Mouse (Mus musculus) forebrain, embryonic 10.5 days (tissue): ENCODE results near the gene Rfc2. TPM values are rescaled to one million over a fixed set of nuclear protein-coding genes. Genes with fewer than 3 reads are reported as not detected.

Experiments
- DNase-seq: peaks from one replicate; pipeline ENCODE4 v3.0.0-alpha.2; 2017; ENCODE audit warnings: low spot score; ENCODE audit errors: extremely low spot score
- H3K27ac ChIP-seq: fragments of 300-500 bp; sonication (generic); 2 replicates; pipeline ENCODE4 v1.5.1; 2016; ENCODE audit warnings: mild to moderate bottlenecking
- H3K27me3 ChIP-seq: fragments of 300-500 bp; sonication (generic); 2 replicates; pipeline ENCODE4 v1.6.1; 2016; ENCODE audit warnings: mild to moderate bottlenecking; ENCODE audit not compliant: poor library complexity, severe bottlenecking
- H3K36me3 ChIP-seq: fragments of 300-500 bp; sonication (generic); replicated peaks from 2 replicates; pipeline ENCODE4 v1.6.1; 2016; ENCODE audit warnings: mild to moderate bottlenecking, moderate library complexity
- H3K4me1 ChIP-seq: fragments of 300-500 bp; sonication (generic); 2 replicates; pipeline ENCODE4 v1.6.1; 2016
- H3K4me3 ChIP-seq: fragments of 300-500 bp; sonication (generic); 2 replicates; pipeline ENCODE4 v1.5.1; 2016; ENCODE audit warnings: mild to moderate bottlenecking, moderate library complexity
- H3K9me3 ChIP-seq: fragments of 300-500 bp; sonication (generic); 2 replicates; pipeline ENCODE4 v1.6.1; 2016; ENCODE audit warnings: mild to moderate bottlenecking, moderate library complexity
- WGBS: fragments of 180-500 bp; shearing (Covaris S2); methylation state at CpG from one replicate; pipeline ENCODE4 v1.1.7; 2016; 5-methylcytosine and 5-hydroxymethylcytosine counted together
- polyA plus RNA-seq: library from polyadenylated mRNA; unstranded; fragments of >200 nt; fragmentation: Nextera tagmentation; extraction: Ambion mirVana; gene quantifications from 2 replicates; pipeline ENCODE4 v1.2.1, GENCODE M21; 2016

Rfc2 gene
- polyA plus RNA-seq, 1 experiment from 2014 or later, result 440 TPM

DNA sequence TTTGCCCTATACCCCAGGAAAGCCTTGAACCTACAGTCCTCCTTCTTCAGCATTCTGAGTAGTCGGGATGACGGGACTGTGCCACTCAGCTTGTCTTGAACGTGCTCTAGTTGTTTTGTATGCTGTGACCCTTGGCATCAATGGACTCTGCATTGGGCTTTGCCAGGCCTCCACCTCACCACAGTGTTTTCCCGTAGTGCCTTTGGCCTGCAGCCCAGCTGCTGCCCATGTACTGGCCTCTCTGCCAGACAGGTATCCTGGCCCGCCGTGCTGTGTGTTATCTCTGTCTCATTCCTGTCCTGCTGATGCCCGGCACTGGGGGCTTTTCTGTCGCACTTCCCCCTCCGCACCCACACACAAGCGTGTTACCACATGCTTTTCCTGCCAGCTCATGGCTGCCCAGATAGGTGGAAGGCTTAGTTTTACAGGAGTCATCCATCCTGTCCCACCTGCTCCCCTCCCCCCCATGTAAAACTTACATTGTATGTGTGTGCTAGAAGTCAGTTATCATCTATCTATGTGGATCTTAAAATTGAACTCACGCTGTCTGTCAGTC lies 10.9 kb downstream of the Rfc2 start:
- Histone ChIP-seq H3K27ac (no peak overlapping the region), H3K9me3 (no peaks in the 10 kb centered on the region), H3K27me3 (no peaks in the 10 kb centered on the region), H3K4me1 (no peaks in the 10 kb centered on the region), H3K36me3 (peaks cover 99% of the 10 kb centered on the region), H3K4me3 (no peak overlapping the region)
- WGBS, result 95% methylated on average over 11 of the region's 11 CpGs
- DNase-seq, result no peak

DNA sequence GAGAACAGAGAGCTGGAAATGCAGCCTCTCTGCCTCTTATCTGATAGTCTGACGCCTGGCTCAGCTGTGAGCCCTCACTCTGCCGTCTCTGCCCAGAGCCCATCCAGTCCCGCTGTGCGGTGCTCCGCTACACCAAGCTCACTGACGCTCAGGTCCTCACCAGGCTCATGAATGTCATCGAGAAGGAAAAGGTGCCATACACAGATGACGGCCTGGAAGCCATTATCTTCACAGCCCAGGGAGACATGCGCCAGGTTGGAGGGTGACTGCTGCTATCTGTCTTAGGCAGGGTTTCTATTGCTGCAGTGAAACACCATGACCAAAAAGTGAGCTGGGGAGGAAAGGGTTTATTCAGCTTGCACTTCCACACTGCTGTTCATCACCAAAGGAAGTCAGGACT lies 11.9 kb downstream of the Rfc2 start:
- no peaks in the 10 kb centered on the region for H3K4me1 ChIP-seq
- WGBS, result 92% methylated on average over 9 of the region's 9 CpGs
- H3K27ac ChIP-seq, result no peak overlapping the region
- no peaks in the 10 kb centered on the region for H3K27me3 ChIP-seq
- H3K4me3 ChIP-seq, result no peak overlapping the region
- H3K36me3 ChIP-seq, result peaks cover 99% of the 10 kb centered on the region
- no peaks in the 10 kb centered on the region for H3K9me3 ChIP-seq
- DNase-seq, result no peak

DNA sequence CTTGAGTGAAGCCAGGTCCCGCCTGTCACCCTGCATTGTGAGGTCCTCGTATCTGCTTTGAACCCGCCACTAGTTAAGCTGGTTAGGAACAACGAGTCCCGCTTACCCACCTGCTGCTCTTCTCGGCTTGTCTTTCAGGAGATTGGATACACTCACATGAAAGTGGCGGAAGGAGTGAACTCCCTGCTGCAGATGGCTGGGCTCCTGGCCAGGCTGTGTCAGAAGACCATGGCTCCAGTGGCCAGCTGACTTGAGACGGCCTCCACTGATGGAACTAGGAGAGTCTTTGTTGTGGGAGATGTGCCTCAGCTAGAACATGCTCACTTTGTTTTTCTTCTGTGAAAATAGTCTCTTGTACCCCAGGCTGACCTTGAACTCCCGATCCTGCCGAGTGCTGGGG lies 16.5 kb downstream of the Rfc2 start:
- peaks cover 79% of the 10 kb centered on the region for H3K36me3 ChIP-seq
- no peaks in the 10 kb centered on the region for H3K9me3 ChIP-seq
- no peak overlapping the region for H3K4me3 ChIP-seq
- 93% methylated on average over 10 of the region's 10 CpGs for WGBS
- H3K27me3 ChIP-seq, result no peaks in the 10 kb centered on the region
- H3K4me1 ChIP-seq, result no peaks in the 10 kb centered on the region
- DNase-seq, result no peak
- H3K27ac ChIP-seq, result no peak overlapping the region

DNA sequence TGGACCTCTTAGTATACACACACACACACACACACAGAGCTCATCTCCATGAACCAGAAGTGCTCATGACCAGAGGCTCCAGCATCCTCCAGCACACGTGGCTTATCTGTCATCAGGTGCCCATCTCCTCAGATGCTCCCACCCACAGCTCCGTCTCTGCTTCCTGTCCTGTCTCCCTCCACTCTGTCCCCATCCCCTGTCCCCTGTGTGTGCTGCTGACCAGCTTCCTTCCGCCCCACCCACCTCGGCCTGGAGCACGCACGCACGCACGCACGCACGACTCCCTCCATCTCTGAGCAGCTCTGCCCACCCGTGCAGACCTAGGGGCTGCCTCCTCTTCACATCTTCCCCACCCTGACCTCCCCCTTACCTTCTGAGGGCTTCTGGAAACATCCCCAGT lies 23.2 kb downstream of the Rfc2 start:
- H3K9me3 ChIP-seq, result no peaks in the 10 kb centered on the region
- WGBS, result 87% methylated on average over 11 of the region's 11 CpGs
- no peaks in the 10 kb centered on the region for H3K27me3 ChIP-seq
- H3K36me3 ChIP-seq, result peaks cover 15% of the 10 kb centered on the region
- no peak overlapping the region for H3K4me3 ChIP-seq
- H3K27ac ChIP-seq, result no peak overlapping the region
- H3K4me1 ChIP-seq, result no peaks in the 10 kb centered on the region
- no peak for DNase-seq

DNA sequence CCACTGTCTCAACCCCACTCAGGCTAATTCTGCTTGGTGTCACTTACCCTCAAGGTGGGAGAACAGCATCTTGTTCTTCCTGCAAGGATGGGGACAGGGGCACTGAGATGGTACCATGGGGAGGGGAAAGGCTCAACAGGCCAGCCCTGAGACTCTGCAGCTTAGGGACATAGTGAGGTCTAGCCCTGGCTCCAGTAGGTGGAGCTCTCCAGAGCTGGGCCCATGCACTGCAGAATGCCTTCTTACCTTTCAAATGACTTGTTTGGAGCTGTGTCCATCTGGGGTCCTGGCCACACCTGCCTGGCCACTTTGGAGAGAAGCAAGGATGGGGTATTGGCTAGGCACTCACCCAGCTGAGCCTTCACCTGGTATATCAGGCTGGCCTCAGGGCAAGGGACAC lies 25.1 kb downstream of the Rfc2 start:
- no peak for DNase-seq
- Histone ChIP-seq H3K36me3 (peaks cover 8% of the 10 kb centered on the region; the same call in 1 of the 2 replicates), H3K27ac (no peak overlapping the region), H3K9me3 (no peaks in the 10 kb centered on the region), H3K4me1 (no peaks in the 10 kb centered on the region), H3K4me3 (no peak overlapping the region), H3K27me3 (no peaks in the 10 kb centered on the region)

DNA sequence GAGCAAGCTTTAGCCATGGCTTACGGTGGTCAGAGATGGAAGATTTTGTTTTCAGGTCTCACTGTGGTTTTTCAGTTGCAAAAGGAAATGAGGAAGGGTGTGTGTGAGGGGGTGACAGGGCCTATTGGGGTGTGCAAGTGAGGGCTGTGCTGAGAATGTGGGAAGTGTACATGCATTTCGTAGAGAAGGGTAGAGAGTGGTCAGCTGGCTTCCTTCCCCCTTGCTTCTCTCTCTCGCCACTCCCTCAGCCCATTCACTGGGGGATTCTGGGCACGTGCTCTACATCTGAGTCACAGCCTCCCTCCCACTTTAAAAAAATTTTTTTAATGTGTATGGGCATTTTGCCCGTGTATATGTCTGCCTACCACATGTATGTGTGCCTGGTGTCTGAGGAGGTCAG lies 26.0 kb downstream of the Rfc2 start:
- no peaks in the 10 kb centered on the region for H3K27me3 ChIP-seq
- 76% methylated on average over 5 of the region's 5 CpGs for WGBS
- H3K4me3 ChIP-seq, result no peak overlapping the region
- peaks cover 2% of the 10 kb centered on the region; the same call in 1 of the 2 replicates for H3K4me1 ChIP-seq
- DNase-seq, result no peak
- H3K36me3 ChIP-seq, result peaks cover 6% of the 10 kb centered on the region; the same call in 1 of the 2 replicates
- no peaks in the 10 kb centered on the region for H3K9me3 ChIP-seq
- no peak overlapping the region for H3K27ac ChIP-seq

DNA sequence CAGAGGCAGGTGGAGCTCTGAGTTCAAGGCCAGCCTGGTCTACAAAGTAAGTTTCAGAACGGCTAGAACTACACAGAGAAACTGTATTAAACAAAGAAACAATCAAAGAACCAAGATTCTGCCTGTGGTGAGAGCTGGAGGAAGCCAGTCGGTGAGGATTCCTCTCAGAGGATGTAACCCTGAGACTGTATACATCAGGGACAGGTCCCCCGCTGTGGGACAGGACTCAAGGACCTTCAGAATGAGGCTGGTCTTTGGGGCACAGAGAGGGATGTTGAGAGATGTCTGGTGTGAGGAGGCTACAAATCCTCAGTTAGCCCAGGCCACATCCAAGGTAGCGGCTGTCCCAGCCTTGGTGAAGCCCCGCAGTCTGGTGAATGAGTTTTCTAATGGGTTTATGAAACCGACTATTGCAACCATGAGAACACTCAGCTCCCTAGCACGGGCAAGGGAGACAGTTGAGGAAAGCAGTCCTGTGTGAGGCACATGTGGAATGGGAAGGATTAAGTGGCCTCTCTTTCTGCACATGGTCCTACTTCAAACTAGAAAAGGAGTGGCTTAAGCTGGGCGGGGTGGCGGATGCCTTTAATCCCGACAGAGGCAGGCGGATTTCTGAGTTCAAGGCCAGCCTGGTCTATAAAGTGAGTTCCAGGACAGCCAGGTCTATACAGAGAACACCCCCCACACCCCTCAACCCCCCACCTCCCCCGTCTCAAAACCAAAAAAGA lies 28.9 kb downstream of the Rfc2 start:
- H3K4me1 ChIP-seq, result peaks cover 4% of the 10 kb centered on the region; the same call in 1 of the 2 replicates
- no peak for DNase-seq
- H3K36me3 ChIP-seq, result peaks cover 13% of the 10 kb centered on the region
- H3K27me3 ChIP-seq, result no peaks in the 10 kb centered on the region
- no peak overlapping the region for H3K4me3 ChIP-seq
- no peaks in the 10 kb centered on the region for H3K9me3 ChIP-seq
- no peak overlapping the region for H3K27ac ChIP-seq
- WGBS, result 85% methylated on average over 12 of the region's 12 CpGs

DNA sequence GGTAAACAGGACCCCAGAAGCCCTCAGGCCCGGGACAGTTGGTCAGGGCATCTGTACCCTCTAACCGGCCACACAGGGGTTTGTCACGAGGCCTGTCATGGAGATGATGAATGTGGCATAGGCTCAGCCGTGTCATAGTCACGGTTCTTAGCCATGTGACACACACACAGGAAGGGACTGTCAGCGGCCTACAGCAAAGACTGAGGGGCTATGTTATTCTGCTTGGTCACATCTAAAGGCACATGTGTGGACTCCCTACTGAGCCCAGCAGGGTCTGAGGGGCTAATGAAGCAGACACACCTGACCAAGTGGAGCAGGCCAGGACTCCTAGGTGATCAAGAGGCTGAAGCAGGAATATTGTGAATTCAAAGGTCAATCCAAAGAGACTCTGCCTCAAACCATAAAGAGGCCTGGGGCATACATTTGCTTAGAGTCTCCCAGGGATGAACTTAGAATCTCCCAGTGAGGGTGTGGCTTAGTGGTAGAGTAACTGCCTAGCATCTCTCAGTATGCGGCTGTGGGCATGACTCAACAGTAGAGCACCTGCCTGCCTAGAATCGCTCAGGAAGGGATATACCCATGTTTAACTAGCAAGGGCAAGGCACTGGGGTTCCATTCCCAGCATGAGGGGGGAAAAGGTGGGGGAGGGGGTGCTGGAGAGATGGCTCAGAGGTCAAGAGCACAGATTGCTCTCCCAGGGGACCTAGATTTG lies 30.8 kb downstream of the Rfc2 start:
- Histone ChIP-seq H3K36me3 (peaks cover 29% of the 10 kb centered on the region), H3K27ac (no peak overlapping the region), H3K4me3 (no peak overlapping the region), H3K4me1 (peaks cover 4% of the 10 kb centered on the region; the same call in 1 of the 2 replicates), H3K27me3 (no peaks in the 10 kb centered on the region), H3K9me3 (no peaks in the 10 kb centered on the region)
- WGBS, result 86% methylated on average over 8 of the region's 8 CpGs
- no peak for DNase-seq

DNA sequence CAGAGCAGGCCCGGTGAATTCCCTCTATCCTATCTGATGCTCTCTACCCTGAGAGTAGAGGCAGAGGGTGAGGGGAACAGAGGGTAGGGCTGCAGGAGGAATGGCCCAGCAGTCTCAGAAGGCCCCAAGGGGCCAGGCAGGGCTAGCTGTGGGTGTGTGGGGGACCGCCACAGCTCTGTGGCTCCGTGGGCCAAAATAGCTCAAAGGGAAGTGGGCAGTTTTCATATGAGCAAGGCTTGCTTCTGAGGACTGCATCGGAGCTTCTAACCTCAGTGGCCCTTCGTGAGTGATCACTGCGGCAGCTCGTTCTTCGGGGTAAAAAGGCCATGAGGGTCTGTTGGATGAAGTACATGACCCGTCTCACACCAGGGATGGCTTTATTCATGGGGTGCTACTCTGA lies 32.6 kb downstream of the Rfc2 start:
- Histone ChIP-seq H3K27ac (no peak overlapping the region), H3K36me3 (peaks cover 47% of the 10 kb centered on the region), H3K4me1 (peaks cover 4% of the 10 kb centered on the region; the same call in 1 of the 2 replicates), H3K4me3 (no peak overlapping the region), H3K9me3 (no peaks in the 10 kb centered on the region), H3K27me3 (no peaks in the 10 kb centered on the region)
- no peak for DNase-seq
- 86% methylated on average over 9 of the region's 9 CpGs for WGBS

DNA sequence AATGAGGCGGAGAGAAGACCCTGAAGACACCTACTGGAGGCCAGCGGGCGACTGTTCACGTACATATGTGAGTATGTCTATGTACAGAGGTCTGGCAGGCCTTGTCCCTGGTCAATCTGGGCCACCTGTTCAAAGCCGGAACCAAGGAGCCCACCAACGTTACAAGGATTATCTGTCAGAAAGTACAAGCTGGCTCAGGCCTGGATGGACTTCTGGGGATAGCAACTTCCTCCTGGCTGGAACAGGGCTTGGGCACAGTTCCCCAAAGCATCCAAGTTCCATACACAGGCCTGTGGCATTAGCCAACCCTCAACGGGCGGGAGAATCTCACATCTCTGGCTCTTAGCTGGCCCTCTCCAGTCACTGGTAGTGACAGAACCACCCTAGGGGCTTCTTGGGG lies 33.1 kb downstream of the Rfc2 start:
- Histone ChIP-seq H3K9me3 (no peaks in the 10 kb centered on the region), H3K36me3 (peaks cover 53% of the 10 kb centered on the region), H3K4me3 (no peak overlapping the region), H3K27me3 (no peaks in the 10 kb centered on the region), H3K4me1 (peaks cover 4% of the 10 kb centered on the region; the same call in 1 of the 2 replicates), H3K27ac (no peak overlapping the region)
- 91% methylated on average over 8 of the region's 8 CpGs for WGBS
- DNase-seq, result no peak

DNA sequence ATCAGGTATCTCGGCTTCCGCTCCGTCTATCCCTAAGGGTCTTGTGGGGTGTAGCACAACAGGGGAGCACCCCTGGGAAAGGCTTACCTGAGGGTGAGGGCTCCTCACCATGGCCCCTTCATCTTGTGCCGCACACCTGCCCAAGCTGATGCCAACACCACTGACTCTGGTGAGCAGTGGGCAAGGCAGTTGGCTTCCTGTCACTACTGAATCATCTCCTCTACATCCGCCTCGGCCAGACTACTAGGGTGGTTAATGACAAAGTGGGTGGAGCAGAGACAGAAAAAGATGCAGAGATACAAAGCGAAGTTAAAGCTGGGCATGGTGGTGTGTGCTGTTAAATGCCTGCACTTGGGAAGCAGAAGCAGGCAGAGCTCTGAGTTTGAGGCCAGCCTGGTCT lies 33.6 kb downstream of the Rfc2 start, which contains the start of gene Lat2:
Gene Lat2 (minus strand): TSS at position 224 of the 400 bp plus-strand sequence.
- Histone ChIP-seq H3K36me3 (peaks cover 58% of the 10 kb centered on the region), H3K27me3 (no peaks in the 10 kb centered on the region), H3K4me3 (no peak within 1 kb of the TSS), H3K27ac (no peak within 1 kb of the TSS), H3K9me3 (no peaks in the 10 kb centered on the region), H3K4me1 (peaks cover 4% of the 10 kb centered on the region; the same call in 1 of the 2 replicates)
- DNase-seq, result no peak
- WGBS, result 93% methylated on average over 7 of the region's 7 CpGs

DNA sequence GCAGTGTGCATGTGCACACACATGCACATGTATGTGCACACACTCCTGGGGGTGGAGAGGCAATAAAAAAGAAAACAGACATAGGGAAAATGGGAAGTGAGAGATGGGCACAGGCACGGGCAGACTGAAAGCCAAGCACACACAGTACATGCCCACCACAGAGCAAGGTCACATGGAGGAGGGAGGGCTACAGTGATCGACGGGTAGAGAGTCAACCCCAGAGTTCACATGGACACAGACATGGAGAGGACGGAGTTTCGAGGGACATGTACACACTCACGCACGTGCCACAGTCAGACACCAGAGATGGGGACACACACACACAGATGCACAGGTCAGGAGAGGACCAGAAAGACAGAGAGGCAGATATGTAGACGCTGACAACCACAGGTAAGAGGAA lies 34.2 kb downstream of the Rfc2 start:
- WGBS, result 89% methylated on average over 8 of the region's 8 CpGs
- Histone ChIP-seq H3K36me3 (peaks cover 64% of the 10 kb centered on the region), H3K4me3 (no peak overlapping the region), H3K9me3 (no peaks in the 10 kb centered on the region), H3K4me1 (peaks cover 4% of the 10 kb centered on the region; the same call in 1 of the 2 replicates), H3K27me3 (no peaks in the 10 kb centered on the region), H3K27ac (no peak overlapping the region)
- DNase-seq, result no peak

DNA sequence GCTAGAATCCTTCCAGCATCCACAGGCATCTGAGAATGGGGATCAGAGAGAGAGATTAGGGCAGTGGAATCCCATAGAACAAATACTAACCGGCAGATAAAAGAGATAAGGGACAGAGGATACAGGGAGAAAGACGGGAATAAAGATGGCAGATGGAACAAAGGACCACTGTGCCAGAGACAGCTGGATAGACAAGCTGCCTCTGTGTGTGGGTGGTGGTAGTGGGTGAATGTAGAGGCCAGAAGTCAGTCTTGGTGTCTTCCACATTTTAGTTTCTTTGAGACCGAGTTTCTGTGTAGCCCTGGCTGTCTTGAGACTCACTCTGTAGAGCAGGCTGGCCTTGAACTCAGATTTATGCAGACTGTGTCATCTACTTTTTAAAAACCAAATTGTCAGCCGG lies 34.6 kb downstream of the Rfc2 start:
- no peaks in the 10 kb centered on the region for H3K9me3 ChIP-seq
- DNase-seq, result no peak
- H3K36me3 ChIP-seq, result peaks cover 68% of the 10 kb centered on the region
- H3K4me1 ChIP-seq, result peaks cover 4% of the 10 kb centered on the region; the same call in 1 of the 2 replicates
- H3K27me3 ChIP-seq, result no peaks in the 10 kb centered on the region
- H3K4me3 ChIP-seq, result no peak overlapping the region
- WGBS, result 75% methylated on average over 4 of the region's 4 CpGs
- no peak overlapping the region for H3K27ac ChIP-seq
